Mouse (Mus musculus): Measurements from ENCODE around the gene Gm867.

- TF ChIP-seq GATA1 (IDR thresholded peaks at IDR 0.05; ENCODE audit: borderline replicate concordance, low read length) (no peak), FLI1 (IDR thresholded peaks at IDR 0.05; ENCODE audit: low read length) (no peak)
Observed at GRCm38 (mm10) chr10:75941042-75941824, 761 bp upstream of the Gm867 start.

Measured in megakaryocyte, embryonic 14.5 days (primary cell).